Mouse (Mus musculus) forebrain, embryonic 16.5 days (tissue): ENCODE measurements around the gene Clip1. TPM values are rescaled to one million over a fixed set of nuclear protein-coding genes. Genes with fewer than 3 reads are reported as not detected.

Experiments
- ATAC-seq: fragments of 200-750 bp; cut with Nextera tagmentation; 2 replicates; pipeline ENCODE4 v1.8.0; 2017; ENCODE audit warnings: mild to moderate bottlenecking, moderate library complexity
- H3K27ac ChIP-seq: fragments of 300-500 bp; sonication (generic); 2 replicates; pipeline ENCODE4 v1.5.1; 2014; ENCODE audit warnings: low read length, control low read depth
- H3K27me3 ChIP-seq: fragments of 300-500 bp; sonication (generic); replicated peaks from 2 replicates; pipeline ENCODE4 v1.6.1; 2014; ENCODE audit warnings: low read length; ENCODE audit not compliant: control insufficient read depth, insufficient read depth
- H3K36me3 ChIP-seq: fragments of 300-500 bp; sonication (generic); 2 replicates; pipeline ENCODE4 v1.6.1; 2014; ENCODE audit not compliant: control insufficient read depth, insufficient read depth
- H3K4me1 ChIP-seq: fragments of 300-500 bp; sonication (generic); replicated peaks from 2 replicates; pipeline ENCODE4 v1.6.1; 2014; ENCODE audit warnings: low read length; ENCODE audit not compliant: control insufficient read depth, insufficient read depth
- H3K4me2 ChIP-seq: fragments of 300-500 bp; sonication (generic); 2 replicates; pipeline ENCODE4 v1.6.1; 2014; ENCODE audit warnings: mild to moderate bottlenecking, low read length, control low read depth
- H3K4me3 ChIP-seq: fragments of 300-500 bp; sonication (generic); replicated peaks from 2 replicates; pipeline ENCODE4 v1.5.1; 2014; ENCODE audit warnings: mild to moderate bottlenecking, low read length, control low read depth
- H3K9ac ChIP-seq: fragments of 300-500 bp; sonication (generic); replicated peaks from 2 replicates; pipeline ENCODE4 v1.6.1; 2014; ENCODE audit warnings: low read depth, low read length, control low read depth
- H3K9me3 ChIP-seq: fragments of 300-500 bp; sonication (generic); 2 replicates; pipeline ENCODE4 v1.6.1; 2016; ENCODE audit warnings: low read length; ENCODE audit not compliant: control insufficient read depth
- WGBS: fragments of 180-500 bp; shearing (Covaris S2); extraction: QIAGEN DNeasy Blood & Tissue Kit; methylation state at CpG from one replicate; pipeline ENCODE4 v1.1.7; 2014; 5-methylcytosine and 5-hydroxymethylcytosine counted together
- polyA plus RNA-seq: library from polyadenylated mRNA; unstranded; fragments of >200 nt; fragmentation: Nextera tagmentation; extraction: Ambion mirVana; gene quantifications from 2 replicates; pipeline ENCODE4 v1.2.1, GENCODE M21; 2015

Gene Clip1
- polyA plus RNA-seq, 1 experiment from 2014 or later = 93.0 TPM

- no peaks in the 10 kb centered on the region for H3K9me3 ChIP-seq
- H3K36me3 ChIP-seq = peaks cover 8% of the 10 kb centered on the region
- H3K27me3 ChIP-seq = no peaks in the 10 kb centered on the region
- H3K4me2 ChIP-seq = no peak overlapping the region
- no peak overlapping the region for H3K9ac ChIP-seq
- 78% methylated on average over 10 of the region's 10 CpGs for WGBS
- no peak overlapping the region for H3K4me3 ChIP-seq
- no peak overlapping the region for H3K27ac ChIP-seq
- no peaks in the 10 kb centered on the region for H3K4me1 ChIP-seq
- no peak for ATAC-seq
Measured at GRCm38 (mm10) chr5:123593622-123594280, 90.7 kb downstream of the Clip1 start.

GRCm38 (mm10) chr5:123580043-123580442, 104.4 kb downstream of the Clip1 start:
- WGBS = 82% methylated on average over 6 of the region's 6 CpGs
- ATAC-seq = no peak
- no peak overlapping the region for H3K4me2 ChIP-seq
- no peak overlapping the region for H3K27ac ChIP-seq
- H3K4me3 ChIP-seq = no peak overlapping the region
- H3K4me1 ChIP-seq = no peaks in the 10 kb centered on the region
- no peaks in the 10 kb centered on the region for H3K27me3 ChIP-seq
- no peaks in the 10 kb centered on the region for H3K9me3 ChIP-seq
- peaks cover 41% of the 10 kb centered on the region for H3K36me3 ChIP-seq
- no peak overlapping the region for H3K9ac ChIP-seq

GRCm38 (mm10) chr5:123576696-123577095, 107.7 kb downstream of the Clip1 start:
- Histone ChIP-seq H3K4me1 (peaks cover 5% of the 10 kb centered on the region), H3K36me3 (peaks cover 29% of the 10 kb centered on the region)
- WGBS = 92% methylated on average over 3 of the region's 3 CpGs

GRCm38 (mm10) chr5:123573362-123573761, 111.1 kb downstream of the Clip1 start:
- 68% methylated on average over 8 of the region's 8 CpGs for WGBS
- no peak overlapping the region for H3K9ac ChIP-seq
- peaks cover 8% of the 10 kb centered on the region for H3K4me1 ChIP-seq
- H3K4me2 ChIP-seq = peak overlapping the region; percentile 45
- ATAC-seq = 0 out of 2 replicates have a peak, but pooled peaks have one; percentile 21
- no peaks in the 10 kb centered on the region for H3K9me3 ChIP-seq
- H3K4me3 ChIP-seq = peak overlapping the region; percentile 90
- no peaks in the 10 kb centered on the region for H3K27me3 ChIP-seq
- peaks cover 11% of the 10 kb centered on the region for H3K36me3 ChIP-seq
- H3K27ac ChIP-seq = no peak overlapping the region

More at GRCm38 (mm10) chr5:123576696-123577095, 107.7 kb downstream of the Clip1 start:
- no peak overlapping the region for H3K27ac ChIP-seq
- ATAC-seq = no peak
- no peaks in the 10 kb centered on the region for H3K9me3 ChIP-seq
- no peak overlapping the region for H3K9ac ChIP-seq
- no peaks in the 10 kb centered on the region for H3K27me3 ChIP-seq
- no peak overlapping the region for H3K4me3 ChIP-seq
- no peak overlapping the region for H3K4me2 ChIP-seq

GRCm38 (mm10) chr5:123572357-123573186, 111.8 kb downstream of the Clip1 start, which contains the start of gene Vps33a:
Vps33a (minus strand) TSS chr5:123573038.
- no peaks in the 10 kb centered on the region for H3K9me3 ChIP-seq
- WGBS = 1% methylated on average over 54 of the region's 54 CpGs

GRCm38 (mm10) chr5:123561128-123561527, 123.3 kb downstream of the Clip1 start:
- no peaks in the 10 kb centered on the region for H3K9me3 ChIP-seq
- no peaks in the 10 kb centered on the region for H3K27me3 ChIP-seq
- ATAC-seq = no peak
- H3K4me2 ChIP-seq = no peak overlapping the region
- no peaks in the 10 kb centered on the region for H3K4me1 ChIP-seq
- H3K9ac ChIP-seq = no peak overlapping the region
- H3K36me3 ChIP-seq = peaks cover 37% of the 10 kb centered on the region
- no peak overlapping the region for H3K4me3 ChIP-seq
- H3K27ac ChIP-seq = no peak overlapping the region
- 95% methylated on average over 11 of the region's 11 CpGs for WGBS

More at GRCm38 (mm10) chr5:123572357-123573186, 111.8 kb downstream of the Clip1 start, which contains the start of gene Vps33a:
- Histone ChIP-seq H3K27me3 (no peaks in the 10 kb centered on the region), H3K36me3 (peaks cover 8% of the 10 kb centered on the region; the same call in 1 of the 2 replicates), H3K4me2 (peak within 1 kb of the TSS; percentile 85), H3K4me1 (peaks cover 8% of the 10 kb centered on the region), H3K4me3 (peak within 1 kb of the TSS; percentile 90), H3K27ac (peak within 1 kb of the TSS; percentile 74), H3K9ac (peak within 1 kb of the TSS; percentile 86)
- peak; percentile 92 for ATAC-seq

- ATAC-seq = no peak
- 94% methylated on average over 8 of the region's 8 CpGs for WGBS
- Histone ChIP-seq H3K9ac (no peak overlapping the region), H3K27ac (no peak overlapping the region), H3K4me2 (no peak overlapping the region), H3K4me3 (no peak overlapping the region), H3K27me3 (no peaks in the 10 kb centered on the region), H3K9me3 (no peaks in the 10 kb centered on the region), H3K36me3 (peaks cover 32% of the 10 kb centered on the region), H3K4me1 (no peaks in the 10 kb centered on the region)
Measured at GRCm38 (mm10) chr5:123559588-123559987, 124.8 kb downstream of the Clip1 start.

GRCm38 (mm10) chr5:123556451-123556850, 128.0 kb downstream of the Clip1 start:
- Histone ChIP-seq H3K9me3 (no peaks in the 10 kb centered on the region), H3K4me3 (no peak overlapping the region), H3K4me1 (no peaks in the 10 kb centered on the region), H3K36me3 (peaks cover 17% of the 10 kb centered on the region; the same call in 1 of the 2 replicates), H3K27me3 (no peaks in the 10 kb centered on the region), H3K4me2 (no peak overlapping the region), H3K9ac (no peak overlapping the region), H3K27ac (no peak overlapping the region)
- WGBS = 73% methylated on average over 2 of the region's 2 CpGs
- ATAC-seq = no peak

GRCm38 (mm10) chr5:123555693-123556092, 128.7 kb downstream of the Clip1 start:
- no peak for ATAC-seq
- Histone ChIP-seq H3K4me3 (no peak overlapping the region), H3K27ac (no peak overlapping the region), H3K4me1 (no peaks in the 10 kb centered on the region), H3K36me3 (peaks cover 17% of the 10 kb centered on the region; the same call in 1 of the 2 replicates), H3K9me3 (no peaks in the 10 kb centered on the region), H3K4me2 (no peak overlapping the region), H3K9ac (no peak overlapping the region), H3K27me3 (no peaks in the 10 kb centered on the region)
- WGBS = 93% methylated on average over 7 of the region's 7 CpGs
